Mouse (Mus musculus) stomach, postnatal 0 days (tissue): ENCODE results near the gene Synpo2l.

ENCODE experiments used
- CTCF ChIP-seq: IDR thresholded peaks from 2 replicates; pipeline ENCODE4 v1.5.1; 2016; ENCODE audit warnings: antibody characterized with exemption, low read depth, mild to moderate bottlenecking, moderate library complexity
- EP300 ChIP-seq: optimal IDR thresholded peaks from 2 replicates; pipeline ENCODE3; 2016; ENCODE audit warnings: antibody characterized with exemption

- TF ChIP-seq CTCF (no peak), EP300 (no peak)
Observed at GRCm38 (mm10) chr14:20713832-20714231, 45.7 kb upstream of the Synpo2l start.
